Mouse (Mus musculus) forebrain, embryonic 12.5 days (tissue): ENCODE data around the gene Dnm2. TPM values are rescaled to one million over a fixed set of nuclear protein-coding genes. Genes with fewer than 3 reads are reported as not detected.

Source experiments
- ATAC-seq: fragments of 200-750 bp; cut with Nextera tagmentation; 2 replicates; pipeline ENCODE4 v1.8.0; 2017; ENCODE audit warnings: moderate TSS enrichment; ENCODE audit not compliant: low FRiP score
- H3K27ac ChIP-seq: fragments of 300-500 bp; sonication (generic); 2 replicates; pipeline ENCODE4 v1.5.1; 2016; ENCODE audit warnings: mild to moderate bottlenecking
- H3K27me3 ChIP-seq: fragments of 300-500 bp; sonication (generic); 2 replicates; pipeline ENCODE4 v1.6.1; 2016; ENCODE audit warnings: mild to moderate bottlenecking
- H3K36me3 ChIP-seq: fragments of 300-500 bp; sonication (generic); replicated peaks from 2 replicates; pipeline ENCODE4 v1.6.1; 2016; ENCODE audit warnings: mild to moderate bottlenecking
- H3K4me1 ChIP-seq: fragments of 300-500 bp; sonication (generic); 2 replicates; pipeline ENCODE4 v1.6.1; 2016
- H3K4me2 ChIP-seq: fragments of 300-500 bp; sonication (generic); 2 replicates; pipeline ENCODE4 v1.6.1; 2016; ENCODE audit warnings: mild to moderate bottlenecking, moderate library complexity
- H3K4me3 ChIP-seq: fragments of 300-500 bp; sonication (generic); replicated peaks from 2 replicates; pipeline ENCODE4 v1.5.1; 2016; ENCODE audit warnings: mild to moderate bottlenecking
- H3K9ac ChIP-seq: fragments of 300-500 bp; sonication (generic); 2 replicates; pipeline ENCODE4 v1.6.1; 2016; ENCODE audit warnings: mild to moderate bottlenecking
- H3K9me3 ChIP-seq: fragments of 300-500 bp; sonication (generic); 2 replicates; pipeline ENCODE4 v1.6.1; 2016
- WGBS: fragments of 180-500 bp; shearing (Covaris S2); methylation state at CpG from one replicate; pipeline ENCODE4 v1.1.7; 2016; 5-methylcytosine and 5-hydroxymethylcytosine counted together
- polyA plus RNA-seq: library from polyadenylated mRNA; unstranded; fragments of >200 nt; fragmentation: Nextera tagmentation; extraction: Ambion mirVana; gene quantifications from 2 replicates; pipeline ENCODE4 v1.2.1, GENCODE M21; 2016

Dnm2 gene
- polyA plus RNA-seq, 1 experiment from 2014 or later = 73.8 TPM

GRCm38 (mm10) chr9:21449710-21450109 is 25.0 kb downstream of the Dnm2 start:
- WGBS = 96% methylated on average over 2 of the region's 2 CpGs
- ATAC-seq = no peak
- Histone ChIP-seq H3K4me2 (no peak overlapping the region), H3K9ac (no peak overlapping the region), H3K4me3 (no peak overlapping the region), H3K9me3 (no peaks in the 10 kb centered on the region), H3K4me1 (no peaks in the 10 kb centered on the region), H3K36me3 (peaks cover 9% of the 10 kb centered on the region; the same call in 1 of the 2 replicates), H3K27me3 (no peaks in the 10 kb centered on the region), H3K27ac (no peak overlapping the region)

GRCm38 (mm10) chr9:21450270-21450669 is 25.6 kb downstream of the Dnm2 start:
- no peaks in the 10 kb centered on the region for H3K4me1 ChIP-seq
- H3K36me3 ChIP-seq = peaks cover 3% of the 10 kb centered on the region; the same call in 1 of the 2 replicates
- no peak overlapping the region for H3K9ac ChIP-seq
- no peaks in the 10 kb centered on the region for H3K27me3 ChIP-seq
- H3K27ac ChIP-seq = no peak overlapping the region
- no peak for ATAC-seq
- H3K9me3 ChIP-seq = no peaks in the 10 kb centered on the region
- WGBS = 89% methylated on average over 3 of the region's 3 CpGs
- H3K4me3 ChIP-seq = no peak overlapping the region
- no peak overlapping the region for H3K4me2 ChIP-seq

GRCm38 (mm10) chr9:21451391-21451790 is 26.7 kb downstream of the Dnm2 start:
- 94% methylated on average over 8 of the region's 8 CpGs for WGBS
- no peak overlapping the region for H3K9ac ChIP-seq
- no peaks in the 10 kb centered on the region for H3K36me3 ChIP-seq
- H3K27ac ChIP-seq = no peak overlapping the region
- no peak overlapping the region for H3K4me3 ChIP-seq
- no peaks in the 10 kb centered on the region for H3K27me3 ChIP-seq
- no peaks in the 10 kb centered on the region for H3K9me3 ChIP-seq
- ATAC-seq = no peak
- no peak overlapping the region for H3K4me2 ChIP-seq
- H3K4me1 ChIP-seq = no peaks in the 10 kb centered on the region

GRCm38 (mm10) chr9:21451870-21452269 is 27.2 kb downstream of the Dnm2 start:
- 88% methylated on average over 8 of the region's 8 CpGs for WGBS
- no peak overlapping the region for H3K27ac ChIP-seq

GRCm38 (mm10) chr9:21453003-21453402 is 28.3 kb downstream of the Dnm2 start:
- Histone ChIP-seq H3K27ac (no peak overlapping the region), H3K27me3 (no peaks in the 10 kb centered on the region), H3K4me2 (no peak overlapping the region), H3K9me3 (no peaks in the 10 kb centered on the region), H3K36me3 (no peaks in the 10 kb centered on the region), H3K4me3 (no peak overlapping the region), H3K4me1 (no peaks in the 10 kb centered on the region), H3K9ac (no peak overlapping the region)
- 94% methylated on average over 7 of the region's 7 CpGs for WGBS
- ATAC-seq = no peak

More at GRCm38 (mm10) chr9:21451870-21452269, 27.2 kb downstream of the Dnm2 start:
- no peak for ATAC-seq
- Histone ChIP-seq H3K4me3 (no peak overlapping the region), H3K4me1 (no peaks in the 10 kb centered on the region), H3K27me3 (no peaks in the 10 kb centered on the region), H3K36me3 (no peaks in the 10 kb centered on the region), H3K9me3 (no peaks in the 10 kb centered on the region), H3K4me2 (no peak overlapping the region), H3K9ac (no peak overlapping the region)

GRCm38 (mm10) chr9:21453459-21453858 is 28.8 kb downstream of the Dnm2 start:
- Histone ChIP-seq H3K36me3 (no peaks in the 10 kb centered on the region), H3K9ac (no peak overlapping the region), H3K4me1 (no peaks in the 10 kb centered on the region), H3K27me3 (no peaks in the 10 kb centered on the region), H3K4me3 (no peak overlapping the region), H3K4me2 (no peak overlapping the region), H3K27ac (no peak overlapping the region), H3K9me3 (no peaks in the 10 kb centered on the region)
- no peak for ATAC-seq
- WGBS = 89% methylated on average over 2 of the region's 2 CpGs

- no peak overlapping the region for H3K27ac ChIP-seq
- H3K4me1 ChIP-seq = no peaks in the 10 kb centered on the region
- 85% methylated on average over 4 of the region's 4 CpGs for WGBS
- H3K4me3 ChIP-seq = no peak overlapping the region
- H3K9ac ChIP-seq = no peak overlapping the region
- ATAC-seq = no peak
- H3K36me3 ChIP-seq = peaks cover 5% of the 10 kb centered on the region; the same call in 1 of the 2 replicates
- no peaks in the 10 kb centered on the region for H3K9me3 ChIP-seq
- H3K27me3 ChIP-seq = no peaks in the 10 kb centered on the region
- H3K4me2 ChIP-seq = no peak overlapping the region
These were observed 29.8 kb downstream of the Dnm2 start for GRCm38 (mm10) chr9:21454556-21454955.

- Histone ChIP-seq H3K27me3 (no peaks in the 10 kb centered on the region), H3K9ac (no peak overlapping the region), H3K4me3 (no peak overlapping the region), H3K36me3 (peaks cover 5% of the 10 kb centered on the region; the same call in 1 of the 2 replicates), H3K4me1 (no peaks in the 10 kb centered on the region), H3K9me3 (no peaks in the 10 kb centered on the region), H3K27ac (no peak overlapping the region), H3K4me2 (no peak overlapping the region)
- ATAC-seq = no peak
- WGBS = 71% methylated on average over 4 of the region's 4 CpGs
These were observed 30.5 kb downstream of the Dnm2 start for GRCm38 (mm10) chr9:21455103-21455770.

GRCm38 (mm10) chr9:21456246-21456929 is 31.7 kb downstream of the Dnm2 start:
- ATAC-seq = no peak

GRCm38 (mm10) chr9:21456930-21457634 is 32.4 kb downstream of the Dnm2 start:
- Histone ChIP-seq H3K27ac (no peak overlapping the region; the same call in 1 of the 2 replicates), H3K27me3 (no peaks in the 10 kb centered on the region), H3K4me1 (no peaks in the 10 kb centered on the region), H3K9ac (no peak overlapping the region), H3K36me3 (peaks cover 5% of the 10 kb centered on the region; the same call in 1 of the 2 replicates), H3K4me3 (no peak overlapping the region), H3K4me2 (no peak overlapping the region), H3K9me3 (no peaks in the 10 kb centered on the region)
- ATAC-seq = no peak
- 80% methylated on average over 10 of the region's 10 CpGs for WGBS

More at GRCm38 (mm10) chr9:21456246-21456929, 31.7 kb downstream of the Dnm2 start:
- H3K4me1 ChIP-seq = no peaks in the 10 kb centered on the region
- H3K27me3 ChIP-seq = no peaks in the 10 kb centered on the region
- 89% methylated on average over 7 of the region's 7 CpGs for WGBS
- H3K4me3 ChIP-seq = no peak overlapping the region
- no peak overlapping the region for H3K27ac ChIP-seq
- H3K4me2 ChIP-seq = no peak overlapping the region
- peaks cover 5% of the 10 kb centered on the region; the same call in 1 of the 2 replicates for H3K36me3 ChIP-seq
- no peaks in the 10 kb centered on the region for H3K9me3 ChIP-seq
- no peak overlapping the region for H3K9ac ChIP-seq

GRCm38 (mm10) chr9:21458821-21459220 is 34.1 kb downstream of the Dnm2 start:
- H3K9ac ChIP-seq = no peak overlapping the region
- peaks cover 5% of the 10 kb centered on the region; the same call in 1 of the 2 replicates for H3K36me3 ChIP-seq
- H3K9me3 ChIP-seq = no peaks in the 10 kb centered on the region
- H3K4me2 ChIP-seq = no peak overlapping the region
- H3K4me3 ChIP-seq = no peak overlapping the region
- no peaks in the 10 kb centered on the region for H3K4me1 ChIP-seq
- 94% methylated on average over 3 of the region's 3 CpGs for WGBS
- H3K27me3 ChIP-seq = no peaks in the 10 kb centered on the region
- no peak overlapping the region for H3K27ac ChIP-seq
- ATAC-seq = no peak

- Histone ChIP-seq H3K9ac (no peak overlapping the region), H3K4me1 (no peaks in the 10 kb centered on the region), H3K27me3 (no peaks in the 10 kb centered on the region), H3K36me3 (peaks cover 5% of the 10 kb centered on the region; the same call in 1 of the 2 replicates), H3K4me3 (no peak overlapping the region), H3K27ac (no peak overlapping the region), H3K9me3 (no peaks in the 10 kb centered on the region), H3K4me2 (no peak overlapping the region)
- ATAC-seq = no peak
- WGBS = 94% methylated on average over 3 of the region's 3 CpGs
These were observed 35.8 kb downstream of the Dnm2 start for GRCm38 (mm10) chr9:21460400-21460940.
